Mouse (Mus musculus) liver, embryonic 14.5 days (tissue): ENCODE data around the gene Cnn3. TPM values are rescaled to one million over a fixed set of nuclear protein-coding genes. Genes with fewer than 3 reads are reported as not detected.

Experiments used
- ATAC-seq: fragments of 200-750 bp; cut with Nextera tagmentation; 2 replicates; pipeline ENCODE4 v1.8.0; 2017; ENCODE audit warnings: moderate number of reproducible peaks, mild to moderate bottlenecking, moderate library complexity; ENCODE audit not compliant: insufficient read depth
- DNase-seq, 3 experiments: peaks; one replicate each; pipeline ENCODE4 v3.0.0-alpha.2; 2012 to 2013; ENCODE audit warnings: low read depth in 3 of 3, low spot score in 3 of 3
- H3K27ac ChIP-seq: fragments of 300-500 bp; sonication (generic); 2 replicates; pipeline ENCODE4 v1.5.1; 2014; ENCODE audit warnings: moderate library complexity, mild to moderate bottlenecking, control low read depth, inconsistent platforms
- H3K27me3 ChIP-seq: fragments of 300-500 bp; sonication (generic); 2 replicates; pipeline ENCODE4 v1.6.1; 2014; ENCODE audit warnings: mild to moderate bottlenecking, low read length, moderate library complexity; ENCODE audit not compliant: control insufficient read depth, insufficient read depth
- H3K36me3 ChIP-seq: fragments of 300-500 bp; sonication (generic); replicated peaks from 2 replicates; pipeline ENCODE4 v1.6.1; 2014; ENCODE audit warnings: low read depth; ENCODE audit not compliant: control insufficient read depth, insufficient read depth
- H3K4me1 ChIP-seq, 2 experiments: fragments of 200-500 bp in 1 of 2; fragments of 300-500 bp in 1 of 2; sonication (generic) in 1 of 2; replicated peaks; 2 replicates each; pipeline ENCODE4 v1.6.1; 2012 to 2014; ENCODE audit warnings: antibody characterized with exemption in 1 of 2, inconsistent platforms in 1 of 2, low read length in 1 of 2; ENCODE audit not compliant: control insufficient read depth in 2 of 2, insufficient read depth in 2 of 2
- H3K4me2 ChIP-seq: fragments of 300-500 bp; sonication (generic); 2 replicates; pipeline ENCODE4 v1.6.1; 2014; ENCODE audit warnings: low read depth, mild to moderate bottlenecking, control low read depth, moderate library complexity
- H3K4me3 ChIP-seq, 2 experiments: fragments of 200-500 bp in 1 of 2; fragments of 300-500 bp in 1 of 2; sonication (generic) in 1 of 2; 2 replicates each; pipeline ENCODE4 v1.5.1; 2012 to 2014; ENCODE audit warnings: low read depth in 2 of 2, low read length in 2 of 2, mild to moderate bottlenecking in 2 of 2, control low read depth in 1 of 2, inconsistent platforms in 1 of 2, moderate library complexity in 1 of 2; ENCODE audit not compliant: insufficient read depth in 1 of 2
- H3K9ac ChIP-seq: fragments of 300-500 bp; sonication (generic); replicated peaks from 2 replicates; pipeline ENCODE4 v1.6.1; 2014; ENCODE audit warnings: mild to moderate bottlenecking, control low read depth, moderate library complexity
- H3K9me3 ChIP-seq: fragments of 300-500 bp; sonication (generic); 2 replicates; pipeline ENCODE4 v1.6.1; 2016; ENCODE audit warnings: low read length, mixed read lengths; ENCODE audit not compliant: control insufficient read depth
- CTCF ChIP-seq: IDR thresholded peaks from 2 replicates; pipeline ENCODE4 v1.5.1; 2016; ENCODE audit warnings: antibody characterized with exemption, low read depth, control low read depth
- EP300 ChIP-seq: IDR thresholded peaks from 2 replicates; pipeline ENCODE4 v1.6.1; 2016; ENCODE audit warnings: antibody characterized with exemption, low read depth
- WGBS: fragments of 180-500 bp; shearing (Covaris S2); extraction: QIAGEN DNeasy Blood & Tissue Kit; methylation state at CpG from one replicate; pipeline ENCODE4 v1.1.7; 2014; ENCODE audit not compliant: insufficient replicate concordance; 5-methylcytosine and 5-hydroxymethylcytosine counted together
- polyA plus RNA-seq, 2 experiments: library from polyadenylated mRNA; depleted of rRNA in 1 of 2; stranded (reverse) in 1 of 2; unstranded in 1 of 2; fragments of >200 nt; fragmentation: Nextera tagmentation in 1 of 2; extraction: Ambion mirVana in 1 of 2; gene quantifications; 2 replicates each; pipeline versions ENCODE4 v1.2.1 to v1.2.3; 2012 to 2014

Cnn3 gene
- polyA plus RNA-seq, 2 experiments = 62.7 to 82.7 TPM

DNA sequence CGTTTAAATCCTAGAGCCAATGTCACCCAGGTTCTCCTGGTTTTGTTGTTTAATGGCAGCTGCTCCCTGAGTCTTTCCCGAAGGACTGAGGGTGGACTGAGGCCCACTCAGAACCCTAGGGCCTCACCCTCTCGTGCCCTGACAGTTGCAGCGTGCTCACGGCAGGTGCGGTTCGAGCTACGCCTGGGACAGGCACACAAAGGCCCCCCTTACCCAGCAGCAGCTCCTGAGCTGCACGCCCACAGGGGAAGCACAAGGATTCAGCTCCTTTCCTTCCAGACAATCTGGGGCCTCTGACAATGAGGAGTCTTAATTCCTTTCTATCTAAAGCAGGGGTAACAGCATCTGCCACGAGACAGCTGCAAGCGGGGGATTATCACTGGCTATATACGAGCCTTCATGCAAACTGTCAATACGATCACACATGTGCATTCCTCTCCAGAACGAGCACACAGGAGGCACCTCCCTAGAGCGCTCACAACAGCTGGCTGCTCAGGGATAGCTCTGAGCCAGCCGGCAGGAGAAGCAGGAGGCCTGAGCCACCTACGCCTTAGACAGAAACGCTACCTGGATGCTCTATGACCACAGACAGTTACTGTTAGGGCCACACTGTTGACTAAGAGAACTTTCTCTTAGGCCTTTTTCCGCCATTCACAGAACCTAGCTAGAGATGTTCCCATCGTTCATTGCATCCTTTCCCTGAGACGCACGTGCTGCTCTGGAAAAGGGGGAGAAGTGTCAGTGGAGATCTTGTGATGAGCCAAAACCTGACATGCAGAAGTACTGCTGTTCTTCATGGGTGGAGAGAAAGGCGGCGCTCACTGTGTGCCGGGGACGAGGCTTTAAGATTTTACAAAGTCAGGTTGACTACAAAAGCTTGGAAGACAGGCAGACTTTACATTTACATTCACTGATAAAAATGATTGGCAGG lies 54.0 kb downstream of the Cnn3 start:
- 48% methylated on average over 26 of the region's 26 CpGs for WGBS

GRCm38 (mm10) chr3:121480961-121481436 lies 54.7 kb downstream of the Cnn3 start:
- TF ChIP-seq EP300 (no peak), CTCF (no peak)
- ATAC-seq = no peak

More for the DNA sequence above, 54.0 kb downstream of the Cnn3 start:
- Histone ChIP-seq H3K9me3 (no peaks in the 10 kb centered on the region), H3K4me3 (no peak overlapping the region), H3K4me2 (no peak overlapping the region), H3K9ac (no peak overlapping the region), H3K27ac (no peak overlapping the region), H3K27me3 (no peaks in the 10 kb centered on the region), H3K4me1 (peaks cover 3 to 12% of the 10 kb centered on the region in 2 experiments), H3K36me3 (no peaks in the 10 kb centered on the region)
- TF ChIP-seq CTCF = no peak
- TF ChIP-seq EP300 = peak; percentile 57
- DNase-seq (no peak), ATAC-seq (peak; percentile 55)

DNA sequence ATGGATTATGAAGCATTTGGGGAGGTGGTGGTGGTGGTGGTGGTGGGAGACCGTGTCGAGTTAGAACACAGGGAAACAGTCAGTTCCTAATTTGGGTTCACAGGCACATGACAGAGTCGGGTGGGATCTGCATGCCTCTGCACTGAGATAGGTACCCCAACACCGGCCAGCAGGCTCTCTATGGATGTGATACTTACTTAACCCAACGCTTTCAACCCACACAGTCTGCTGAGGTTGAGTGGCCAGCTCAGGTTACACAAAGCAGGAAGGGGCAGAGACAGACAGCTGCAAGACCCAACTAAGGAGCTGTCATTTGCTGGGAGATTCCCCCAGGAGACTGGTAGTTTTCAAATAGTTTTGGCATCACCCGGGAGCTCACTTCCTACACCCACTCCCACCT lies 55.3 kb downstream of the Cnn3 start:
- ATAC-seq (no peak), DNase-seq (no peak)
- no peak overlapping the region for H3K4me3 ChIP-seq
- WGBS = 38% methylated on average over 6 of the region's 6 CpGs
- no peak overlapping the region for H3K4me2 ChIP-seq
- no peaks in the 10 kb centered on the region for H3K36me3 ChIP-seq
- peaks cover 0 to 8% of the 10 kb centered on the region in 2 experiments; a peak in 3 of 4 replicates for H3K4me1 ChIP-seq
- no peak for TF ChIP-seq CTCF
- TF ChIP-seq EP300 = no peak
- no peak overlapping the region for H3K27ac ChIP-seq
- no peak overlapping the region for H3K9ac ChIP-seq
- H3K27me3 ChIP-seq = no peaks in the 10 kb centered on the region
- H3K9me3 ChIP-seq = no peaks in the 10 kb centered on the region

More at GRCm38 (mm10) chr3:121480961-121481436, 54.7 kb downstream of the Cnn3 start:
- no peaks in the 10 kb centered on the region for H3K9me3 ChIP-seq
- DNase-seq = no peak
- no peak overlapping the region for H3K9ac ChIP-seq
- no peak overlapping the region for H3K27ac ChIP-seq
- 46% methylated on average over 8 of the region's 8 CpGs for WGBS
- H3K36me3 ChIP-seq = no peaks in the 10 kb centered on the region
- H3K27me3 ChIP-seq = no peaks in the 10 kb centered on the region
- H3K4me3 ChIP-seq = no peak overlapping the region
- peaks cover 0 to 8% of the 10 kb centered on the region in 2 experiments; a peak in 3 of 4 replicates for H3K4me1 ChIP-seq
- no peak overlapping the region for H3K4me2 ChIP-seq

GRCm38 (mm10) chr3:121483266-121484161 lies 57.2 kb downstream of the Cnn3 start:
- H3K27me3 ChIP-seq = no peaks in the 10 kb centered on the region
- H3K4me2 ChIP-seq = no peak overlapping the region
- no peak for DNase-seq
- no peak for TF ChIP-seq EP300
- TF ChIP-seq CTCF = no peak
- WGBS = 62% methylated on average over 25 of the region's 25 CpGs
- no peaks in the 10 kb centered on the region for H3K36me3 ChIP-seq
- peaks cover 0 to 3% of the 10 kb centered on the region in 2 experiments; a peak in 1 of 4 replicates for H3K4me1 ChIP-seq
- no peaks in the 10 kb centered on the region for H3K9me3 ChIP-seq
- H3K27ac ChIP-seq = no peak overlapping the region
- ATAC-seq = no peak
- H3K4me3 ChIP-seq = no peak overlapping the region
- no peak overlapping the region for H3K9ac ChIP-seq
